Mouse (Mus musculus) G1E (cell line): ENCODE results near the gene Prom1. TPM values are rescaled to one million over a fixed set of nuclear protein-coding genes. Genes with fewer than 3 reads are reported as not detected.
A peak's percentile ranks its signal among the peaks of the same experiment; 100 is the strongest.

ENCODE experiments used
- ATAC-seq: 2 replicates; pipeline ENCODE4 v1.8.0; 2016; ENCODE audit warnings: mild to moderate bottlenecking; ENCODE audit not compliant: insufficient number of reproducible peaks, poor library complexity, low FRiP score, severe bottlenecking; ENCODE audit errors: extremely low read depth
- DNase-seq: peaks from one replicate; pipeline ENCODE4 v3.0.0; 2012; ENCODE audit warnings: low spot score
- H3K27me3 ChIP-seq: 2 replicates; pipeline ENCODE4 v1.6.1; 2012; ENCODE audit warnings: mild to moderate bottlenecking, low read length, inconsistent platforms; ENCODE audit not compliant: insufficient read depth
- H3K36me3 ChIP-seq: replicated peaks from 2 replicates; pipeline ENCODE3; 2012; ENCODE audit warnings: mild to moderate bottlenecking, inconsistent platforms
- H3K4me1 ChIP-seq: 2 replicates; pipeline ENCODE4 v1.6.1; 2012; ENCODE audit warnings: low read depth, low read length, inconsistent platforms, mixed read lengths; ENCODE audit not compliant: insufficient read depth
- H3K4me3 ChIP-seq: 2 replicates; pipeline ENCODE4 v1.5.1; 2012; ENCODE audit warnings: low read depth, mild to moderate bottlenecking, inconsistent platforms, low read length, moderate library complexity, mixed read lengths
- H3K9me3 ChIP-seq: replicated peaks from 2 replicates; pipeline ENCODE4 v1.6.1; 2012; ENCODE audit warnings: inconsistent platforms
- CTCF ChIP-seq: IDR thresholded peaks from 2 replicates; pipeline ENCODE4 v1.5.1; 2012; ENCODE audit warnings: low read depth, low read length, inconsistent platforms, mixed read lengths
- GATA1 ChIP-seq: IDR thresholded peaks from 2 replicates; pipeline ENCODE4 v1.6.1; 2012; ENCODE audit warnings: borderline replicate concordance, low read length, inconsistent platforms, mixed read lengths
- GATA2 ChIP-seq: IDR thresholded peaks from 2 replicates; pipeline ENCODE4 v1.6.1; 2012; ENCODE audit warnings: low read depth, low read length, inconsistent platforms, borderline replicate concordance
- POLR2AphosphoS5 ChIP-seq: IDR thresholded peaks from 2 replicates; pipeline ENCODE4 v1.6.1; 2012; ENCODE audit warnings: low read depth, low read length, inconsistent platforms; ENCODE audit not compliant: insufficient replicate concordance
- TAL1 ChIP-seq: conservative IDR thresholded peaks from 2 replicates; pipeline ENCODE4 v1.6.1; 2012; ENCODE audit warnings: low read depth, low read length, inconsistent platforms, mixed read lengths
- polyA plus RNA-seq: library from polyadenylated mRNA; stranded (reverse); fragments of >175 nt; gene quantifications from 2 replicates; pipeline ENCODE4 v1.2.3, GENCODE M21; 2012
- total RNA-seq, 2 experiments: library from RNA; stranded (forward) in 1 of 2; stranded (reverse) in 1 of 2; fragments of 200-1000 nt in 1 of 2; fragments of >200 nt in 1 of 2; fragmentation: Nextera tagmentation in 1 of 2; gene quantifications; 2 replicates each; pipeline ENCODE4 v1.2.3; 2014 to 2017

Gene Prom1
- total and polyA plus RNA-seq, 3 experiments: 0.33 TPM; not detected in 2

GRCm38 (mm10) chr5:44070529-44071133 lies 31.2 kb downstream of the Prom1 start:
- Histone ChIP-seq H3K27me3 (peaks cover 9% of the 10 kb centered on the region), H3K4me3 (no peak overlapping the region), H3K4me1 (no peaks in the 10 kb centered on the region), H3K36me3 (no peaks in the 10 kb centered on the region), H3K9me3 (no peaks in the 10 kb centered on the region)
- ATAC-seq (no peak), DNase-seq (no peak)
- TF ChIP-seq POLR2AphosphoS5 (no peak), TAL1 (no peak), GATA2 (no peak), GATA1 (no peak), CTCF (no peak)

- no peak for TF ChIP-seq CTCF
- no peak for TF ChIP-seq TAL1
- no peak for TF ChIP-seq GATA1
- no peak for TF ChIP-seq POLR2AphosphoS5
- no peak for TF ChIP-seq GATA2
- H3K4me1 ChIP-seq: no peaks in the 10 kb centered on the region
- no peaks in the 10 kb centered on the region; the same call in 1 of the 2 replicates for H3K27me3 ChIP-seq
- H3K36me3 ChIP-seq: no peaks in the 10 kb centered on the region
- DNase-seq (no peak), ATAC-seq (no peak)
- H3K4me3 ChIP-seq: no peak overlapping the region
- no peaks in the 10 kb centered on the region for H3K9me3 ChIP-seq
Observed at GRCm38 (mm10) chr5:44058258-44058657, 43.6 kb downstream of the Prom1 start.

DNA sequence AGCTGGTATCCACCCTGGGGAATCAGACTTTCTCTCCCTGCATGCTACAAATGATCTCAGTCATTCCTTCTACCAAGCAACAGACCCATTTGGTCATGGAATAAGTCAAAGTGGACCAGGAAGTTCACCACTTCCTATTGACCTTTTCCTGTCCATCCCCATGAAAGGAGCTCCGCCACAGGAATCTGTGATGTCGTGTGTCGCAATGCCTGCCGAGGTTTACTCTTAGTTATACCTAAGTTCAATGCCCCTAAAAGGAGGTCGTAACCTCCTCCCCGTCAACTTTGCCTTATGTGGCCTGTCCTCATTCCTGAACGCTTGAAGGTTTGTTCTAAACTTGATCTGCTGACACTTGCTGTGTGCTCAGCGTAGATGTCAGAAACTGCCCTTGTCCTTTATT lies 51.6 kb downstream of the Prom1 start:
- Histone ChIP-seq H3K4me3 (no peak overlapping the region), H3K36me3 (no peaks in the 10 kb centered on the region), H3K9me3 (no peaks in the 10 kb centered on the region), H3K4me1 (no peaks in the 10 kb centered on the region), H3K27me3 (peaks cover 6% of the 10 kb centered on the region)
- no peak for TF ChIP-seq CTCF
- TF ChIP-seq POLR2AphosphoS5: no peak
- TF ChIP-seq GATA2: no peak
- no peak for TF ChIP-seq TAL1
- TF ChIP-seq GATA1: no peak
- no peak for ATAC-seq
- DNase-seq: no peak

- DNase-seq: no peak
- H3K36me3 ChIP-seq: no peaks in the 10 kb centered on the region
- no peak overlapping the region for H3K4me3 ChIP-seq
- no peaks in the 10 kb centered on the region for H3K4me1 ChIP-seq
- ATAC-seq: no peak
- no peaks in the 10 kb centered on the region for H3K9me3 ChIP-seq
- no peak for TF ChIP-seq GATA2
- TF ChIP-seq TAL1: no peak
- no peak for TF ChIP-seq CTCF
- no peak for TF ChIP-seq POLR2AphosphoS5
- TF ChIP-seq GATA1: no peak
- peaks cover 6% of the 10 kb centered on the region for H3K27me3 ChIP-seq
Observed at GRCm38 (mm10) chr5:44049395-44049976, 52.3 kb downstream of the Prom1 start.

DNA sequence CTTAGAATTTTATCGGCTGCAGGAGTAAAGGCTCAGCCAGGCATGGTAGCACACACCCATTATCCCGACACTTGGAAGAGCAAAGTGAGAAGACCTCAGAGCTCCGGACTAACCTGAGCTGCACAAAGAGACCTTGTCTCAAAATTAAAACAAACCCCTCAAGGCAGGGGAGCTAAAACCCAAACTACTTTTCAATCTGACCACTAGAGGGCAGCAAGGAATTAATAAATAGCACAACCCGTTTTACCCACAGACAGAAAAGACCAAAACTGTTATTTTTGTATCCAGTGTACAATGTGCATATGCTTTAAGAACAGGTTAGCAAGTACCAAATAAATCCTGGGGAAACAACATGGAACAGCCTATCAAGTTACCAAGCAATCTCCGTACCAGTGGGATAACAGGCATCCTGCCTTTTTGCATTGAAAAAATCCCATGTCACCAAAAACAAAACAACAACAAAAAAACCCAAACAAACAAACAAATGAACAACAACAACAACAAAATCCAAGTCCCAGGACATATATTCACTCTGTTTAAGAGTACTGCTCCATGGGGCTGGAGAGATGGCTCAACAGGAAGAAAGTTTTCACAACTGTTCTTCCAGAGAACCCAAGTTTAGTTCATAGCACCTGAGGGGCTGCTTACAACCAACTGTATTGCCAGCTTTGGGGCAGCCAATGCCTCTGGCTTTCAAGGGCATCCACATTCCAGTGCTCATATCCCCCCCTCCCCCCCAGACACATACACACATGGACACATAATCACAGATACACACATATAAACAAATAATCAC lies 53.1 kb downstream of the Prom1 start:
- Histone ChIP-seq H3K36me3 (no peaks in the 10 kb centered on the region), H3K27me3 (peaks cover 6% of the 10 kb centered on the region), H3K4me3 (no peak overlapping the region), H3K4me1 (no peaks in the 10 kb centered on the region), H3K9me3 (no peaks in the 10 kb centered on the region)
- no peak for ATAC-seq
- DNase-seq: peak; percentile 5
- TF ChIP-seq GATA2 (no peak), CTCF (peak; percentile 33; the same call in 1 of the 2 replicates), GATA1 (no peak)

DNA sequence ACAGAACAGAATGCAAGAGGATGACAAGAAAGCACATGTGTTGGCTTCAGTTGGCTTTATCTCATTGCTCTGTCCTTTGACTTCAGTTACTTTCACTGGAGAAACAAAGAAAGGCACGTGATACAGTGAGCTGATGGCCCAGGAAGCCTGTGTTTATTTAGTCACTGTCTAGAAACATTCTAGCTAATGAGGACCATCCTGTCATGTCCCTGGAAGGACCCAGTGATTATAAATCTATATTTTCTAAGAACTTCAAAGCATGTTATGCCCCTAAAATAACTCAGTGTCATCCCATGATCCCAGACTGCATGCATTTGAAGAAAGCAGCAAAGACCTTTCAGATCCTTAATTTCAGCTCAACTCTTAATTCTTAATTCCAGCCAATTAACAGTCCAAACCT lies 60.1 kb downstream of the Prom1 start:
- H3K36me3 ChIP-seq: no peaks in the 10 kb centered on the region
- H3K27me3 ChIP-seq: peaks cover 9% of the 10 kb centered on the region
- H3K9me3 ChIP-seq: no peaks in the 10 kb centered on the region
- TF ChIP-seq POLR2AphosphoS5: no peak
- TF ChIP-seq TAL1: no peak
- no peak for TF ChIP-seq CTCF
- no peak for TF ChIP-seq GATA1
- no peak for ATAC-seq
- DNase-seq: no peak
- no peaks in the 10 kb centered on the region for H3K4me1 ChIP-seq
- no peak overlapping the region for H3K4me3 ChIP-seq
